Mouse (Mus musculus) brain, embryonic 14.5 days (tissue): ENCODE results near the gene Spata3.

Experiments used
- CTCF ChIP-seq: fragments of 200-500 bp; IDR thresholded peaks from 2 replicates; pipeline ENCODE4 v1.5.1; 2012; ENCODE audit warnings: inconsistent platforms, mild to moderate bottlenecking, moderate library complexity, borderline replicate concordance; ENCODE audit not compliant: insufficient read depth, insufficient read length; ENCODE audit errors: extremely low read depth
- POLR2A ChIP-seq: fragments of 200-500 bp; IDR thresholded peaks from 2 replicates; pipeline ENCODE4 v1.6.1; 2012; ENCODE audit warnings: mild to moderate bottlenecking, inconsistent platforms, borderline replicate concordance; ENCODE audit not compliant: poor library complexity, insufficient read depth, insufficient read length, severe bottlenecking; ENCODE audit errors: extremely low read depth

DNA sequence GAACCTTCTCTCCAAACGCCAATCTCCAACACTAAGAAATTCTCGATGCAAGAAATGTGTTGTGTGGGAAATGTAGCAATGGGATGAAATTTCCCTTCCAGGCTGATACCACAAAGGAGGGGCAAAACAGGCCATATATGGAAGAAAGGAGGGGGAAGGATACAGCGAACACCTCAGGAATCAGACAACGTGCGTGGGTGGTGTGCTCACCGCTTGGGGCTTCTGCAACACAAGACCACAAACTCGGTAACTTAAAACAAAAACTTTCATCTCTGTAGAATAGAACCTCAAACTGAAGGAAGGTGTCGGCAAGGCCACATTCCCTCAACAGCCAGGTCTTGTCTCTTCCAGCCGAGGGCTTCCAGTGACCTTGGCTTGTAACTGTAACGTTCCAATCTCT lies 11.1 kb upstream of the Spata3 start:
- TF ChIP-seq POLR2A, result no peak
- TF ChIP-seq CTCF, result no peak
